Comparison of ENCODE assay signal across 26 mouse cellular contexts in genomic region chr5:136578201-136578600, GRCm38 (mm10).
"Had no signal": no experiment of that assay in that cellular context is flagged by ENCODE, and none has a peak within 500 bp of the region (broad histone marks: within the 10 kb centered on the region; RNA-seq: fewer than 3 reads in every experiment).

No protein-coding gene starts in this region.

- H3K4me2 ChIP-seq: heart, embryonic 11.5 days; heart, embryonic 13.5 days; heart, embryonic 15.5 days; hindbrain, embryonic 13.5 days; hindbrain, embryonic 15.5 days; kidney, embryonic 15.5 days; limb, embryonic 13.5 days; limb, embryonic 15.5 days; liver, embryonic 12.5 days had no signal

- H3K4me1 ChIP-seq: liver, embryonic 12.5 days had no signal

- H3K9ac ChIP-seq: heart, embryonic 13.5 days; heart, embryonic 15.5 days; hindbrain, embryonic 13.5 days; hindbrain, embryonic 15.5 days; kidney, embryonic 15.5 days; limb, embryonic 13.5 days; limb, embryonic 15.5 days; liver, embryonic 12.5 days; liver, embryonic 14.5 days had no signal

- ATAC-seq: hindbrain, postnatal 0 days; intestine, embryonic 16.5 days; liver, embryonic 12.5 days had no signal

- DNase-seq: gastrocnemius, adult 2 months; gastrocnemius, postnatal 10 days; gastrocnemius, postnatal 25 days; heart, adult 18-20 months; heart, postnatal 14 days; heart, postnatal 36 days; kidney, adult 11 months; kidney, adult 2 months; kidney, adult 9 months; kidney, postnatal 14 days; kidney, postnatal 36 days; left cerebral cortex, postnatal 4 days had no signal

- H3K36me3 ChIP-seq: heart, embryonic 13.5 days; heart, embryonic 15.5 days; hindbrain, embryonic 13.5 days; hindbrain, embryonic 15.5 days; kidney, embryonic 15.5 days; limb, embryonic 13.5 days; limb, embryonic 15.5 days; liver, embryonic 12.5 days had no signal

- H3K9me3 ChIP-seq: heart, embryonic 15.5 days; hindbrain, embryonic 15.5 days; kidney, embryonic 15.5 days; liver, embryonic 12.5 days had no signal

- H3K27ac ChIP-seq: gastrocnemius, adult 2 months; heart, embryonic 13.5 days; heart, embryonic 15.5 days; hindbrain, embryonic 13.5 days; hindbrain, embryonic 15.5 days; hindbrain, postnatal 0 days; kidney, embryonic 15.5 days; kidney, postnatal 0 days; left cerebral cortex, adult 2 months; limb, embryonic 13.5 days; limb, embryonic 15.5 days; liver, embryonic 12.5 days; liver, embryonic 14.5 days had no signal

- H3K4me3 ChIP-seq: gastrocnemius, adult 2 months; heart, embryonic 13.5 days; heart, embryonic 15.5 days; hindbrain, embryonic 13.5 days; hindbrain, embryonic 15.5 days; kidney, embryonic 15.5 days; left cerebral cortex, adult 2 months; limb, embryonic 13.5 days; limb, embryonic 15.5 days; liver, embryonic 12.5 days had no signal
